Mouse (Mus musculus): ENCODE results near the gene Phf12.

Phf12 gene

GRCm38 (mm10) chr11:77973520-77973919 is 9.0 kb upstream of the Phf12 start:
- DNase-seq (ENCODE audit: low spot score): no peak

GRCm38 (mm10) chr11:77974325-77974724 is 8.2 kb upstream of the Phf12 start:
- no peak for DNase-seq (ENCODE audit: low spot score)

- DNase-seq (ENCODE audit: low spot score): no peak
Measured at GRCm38 (mm10) chr11:77975873-77976272, 6.7 kb upstream of the Phf12 start.

GRCm38 (mm10) chr11:77978161-77978560 is 4.4 kb upstream of the Phf12 start:
- no peak for DNase-seq (ENCODE audit: low spot score)

GRCm38 (mm10) chr11:77979221-77979809 is 3.2 kb upstream of the Phf12 start:
- no peak for DNase-seq (ENCODE audit: low spot score)

GRCm38 (mm10) chr11:77980281-77981204 is 2.0 kb upstream of the Phf12 start:
- peak; percentile 45 for DNase-seq (ENCODE audit: low spot score)

GRCm38 (mm10) chr11:77981609-77982440 is 729 bp upstream of the Phf12 start:
- peak; percentile 78 for DNase-seq (ENCODE audit: low spot score)

- peak; percentile 41 for DNase-seq (ENCODE audit: low spot score)
Measured at GRCm38 (mm10) chr11:77983191-77983936, 810 bp downstream of the Phf12 start.

GRCm38 (mm10) chr11:77983937-77984835 is 1.6 kb downstream of the Phf12 start:
- peak; percentile 62 for DNase-seq (ENCODE audit: low spot score)

GRCm38 (mm10) chr11:77984836-77985231 is 2.3 kb downstream of the Phf12 start:
- peak; percentile 46 for DNase-seq (ENCODE audit: low spot score)

- DNase-seq (ENCODE audit: low spot score): no peak
Measured at GRCm38 (mm10) chr11:77985541-77986065, 3.0 kb downstream of the Phf12 start.

GRCm38 (mm10) chr11:77989071-77989690 is 6.6 kb downstream of the Phf12 start:
- no peak for DNase-seq (ENCODE audit: low spot score)

GRCm38 (mm10) chr11:77995556-77995955 is 13.0 kb downstream of the Phf12 start:
- no peak for DNase-seq (ENCODE audit: low spot score)

GRCm38 (mm10) chr11:78006446-78006845 is 23.9 kb downstream of the Phf12 start:
- no peak for DNase-seq (ENCODE audit: low spot score)

- peak; percentile 61 for DNase-seq (ENCODE audit: low spot score)
Measured at GRCm38 (mm10) chr11:78019676-78020075, 37.1 kb downstream of the Phf12 start.

- DNase-seq (ENCODE audit: low spot score): no peak
Measured at GRCm38 (mm10) chr11:78023607-78024006, 41.1 kb downstream of the Phf12 start.

- DNase-seq (ENCODE audit: low spot score): no peak
Measured at GRCm38 (mm10) chr11:78029240-78029639, 46.7 kb downstream of the Phf12 start.

- no peak for DNase-seq (ENCODE audit: low spot score)
Measured at GRCm38 (mm10) chr11:78030600-78030999, 48.0 kb downstream of the Phf12 start.

- DNase-seq (ENCODE audit: low spot score): no peak
Measured at GRCm38 (mm10) chr11:78031389-78031788, 48.8 kb downstream of the Phf12 start.

Data from ovary, postnatal 14 days (tissue).